Mouse (Mus musculus) thymus, adult 2 months (tissue): ENCODE measurements around the gene Gigyf2.

ENCODE experiments used
- CTCF ChIP-seq: fragments of 200-500 bp; IDR thresholded peaks from 2 replicates; pipeline ENCODE4 v1.5.1; 2012; ENCODE audit warnings: mild to moderate bottlenecking, control low read depth, low read length, moderate library complexity, borderline replicate concordance; ENCODE audit not compliant: control insufficient read depth, poor library complexity, insufficient read depth; ENCODE audit errors: extremely low read depth
- POLR2A ChIP-seq: fragments of 200-500 bp; IDR thresholded peaks from 2 replicates; pipeline ENCODE4 v1.6.1; 2012; ENCODE audit warnings: mild to moderate bottlenecking, low read length, control low read depth, moderate library complexity; ENCODE audit not compliant: control insufficient read depth, poor library complexity, insufficient read depth; ENCODE audit errors: extremely low read depth

GRCm38 (mm10) chr1:87472576-87472975 lies 145.8 kb downstream of the Gigyf2 start:
- TF ChIP-seq CTCF: no peak
- TF ChIP-seq POLR2A: no peak
